Mouse (Mus musculus): ENCODE results near the gene Olfr898.

The Olfr898 gene

DNA sequence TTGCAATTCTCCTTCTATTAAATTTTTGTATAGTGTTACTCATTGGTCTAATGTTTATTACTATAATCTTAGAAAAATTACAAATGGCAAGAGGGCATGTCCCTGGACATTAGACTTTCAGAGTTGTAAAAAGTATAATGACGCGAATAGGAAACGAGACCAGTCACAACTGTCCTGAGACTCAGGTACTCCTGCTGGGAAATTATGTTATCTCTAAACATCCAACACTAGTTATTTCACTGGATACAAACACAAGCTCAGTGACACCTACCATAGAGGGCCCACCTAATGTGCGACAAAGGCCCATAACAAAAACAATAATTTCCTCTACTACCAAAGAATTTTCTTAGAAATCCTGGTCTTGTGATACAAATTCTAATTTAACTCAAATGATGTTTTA lies at the start of gene Olfr898:
Gene Olfr898, plus strand, starts transcription at position 301 of the 400 bp plus-strand sequence.
- no peak for DNase-seq (ENCODE audit: low spot score)

- DNase-seq (ENCODE audit: low spot score): no peak
These were observed 19.5 kb upstream of the Olfr898 start, which contains the start of gene Olfr25 for GRCm38 (mm10) chr9:38328760-38329159. Gene Olfr25, plus strand, starts transcription at chr9:38329060.

DNA sequence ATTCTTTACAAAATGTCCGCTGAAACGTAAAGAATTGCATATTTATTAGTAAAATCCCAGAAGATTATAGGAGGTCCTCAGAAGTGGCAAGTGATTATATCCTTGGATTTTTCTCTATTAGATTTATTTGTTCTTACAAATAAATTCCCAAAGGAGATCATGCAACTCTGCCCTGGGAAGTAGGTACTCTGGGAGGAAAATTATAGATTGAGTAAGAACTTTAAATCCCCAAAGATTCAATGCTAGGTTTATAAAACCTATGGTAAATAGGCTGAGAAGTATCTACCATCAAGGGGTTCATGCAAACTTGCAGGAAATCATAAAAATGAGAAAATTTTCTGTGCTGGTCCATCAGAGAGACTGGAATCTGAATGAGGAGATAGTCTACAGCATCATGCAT lies 18.4 kb downstream of the Olfr898 start, which contains the start of gene Olfr250:
Gene Olfr250, plus strand, starts transcription at position 301 of the 400 bp plus-strand sequence.
- no peak for DNase-seq (ENCODE audit: low spot score)

GRCm38 (mm10) chr9:38376786-38377185 lies 28.6 kb downstream of the Olfr898 start, which contains the start of gene Olfr251:
Gene Olfr251, plus strand, starts transcription at chr9:38377086.
- DNase-seq (ENCODE audit: low spot score): no peak

GRCm38 (mm10) chr9:38401398-38401797 lies 53.2 kb downstream of the Olfr898 start, which contains the start of gene Olfr147:
Gene Olfr147, plus strand, starts transcription at chr9:38401698.
- DNase-seq (ENCODE audit: low spot score): no peak

Data from embryo, embryonic 10.5 days (tissue).